Mouse (Mus musculus) CD4-positive helper T cell, adult 2 months (primary cell): Measurements from ENCODE around the gene Igsf21.

Experiments used
- DNase-seq: peaks from one replicate; pipeline ENCODE4 v3.0.0-alpha.2; 2012; ENCODE audit warnings: low read depth, missing footprints, low spot score

Gene Igsf21

GRCm38 (mm10) chr4:140052575-140052974 lies 194.0 kb downstream of the Igsf21 start:
- DNase-seq: no peak

- no peak for DNase-seq
Observed at GRCm38 (mm10) chr4:140047807-140048362, 198.7 kb downstream of the Igsf21 start.

DNA sequence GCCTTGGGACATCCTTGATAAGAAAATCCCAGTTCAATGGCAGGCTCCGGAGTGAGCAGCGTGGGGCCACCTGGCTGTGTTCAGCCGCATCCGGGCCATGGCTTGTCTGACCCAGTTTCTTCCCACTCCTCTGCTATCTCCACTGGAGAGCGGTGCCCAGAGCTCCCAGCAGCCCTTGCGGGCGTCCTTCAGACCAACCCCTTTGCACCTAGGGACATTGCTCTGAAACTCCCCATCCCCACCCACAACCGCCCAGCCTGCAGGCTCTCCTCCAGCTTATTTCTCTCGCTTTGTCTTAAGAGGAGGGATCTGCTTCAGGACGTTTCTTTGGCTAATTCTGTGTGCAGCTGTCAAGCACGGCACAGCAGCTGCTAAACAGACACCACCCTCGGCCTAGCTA lies 202.6 kb downstream of the Igsf21 start:
- DNase-seq: no peak

DNA sequence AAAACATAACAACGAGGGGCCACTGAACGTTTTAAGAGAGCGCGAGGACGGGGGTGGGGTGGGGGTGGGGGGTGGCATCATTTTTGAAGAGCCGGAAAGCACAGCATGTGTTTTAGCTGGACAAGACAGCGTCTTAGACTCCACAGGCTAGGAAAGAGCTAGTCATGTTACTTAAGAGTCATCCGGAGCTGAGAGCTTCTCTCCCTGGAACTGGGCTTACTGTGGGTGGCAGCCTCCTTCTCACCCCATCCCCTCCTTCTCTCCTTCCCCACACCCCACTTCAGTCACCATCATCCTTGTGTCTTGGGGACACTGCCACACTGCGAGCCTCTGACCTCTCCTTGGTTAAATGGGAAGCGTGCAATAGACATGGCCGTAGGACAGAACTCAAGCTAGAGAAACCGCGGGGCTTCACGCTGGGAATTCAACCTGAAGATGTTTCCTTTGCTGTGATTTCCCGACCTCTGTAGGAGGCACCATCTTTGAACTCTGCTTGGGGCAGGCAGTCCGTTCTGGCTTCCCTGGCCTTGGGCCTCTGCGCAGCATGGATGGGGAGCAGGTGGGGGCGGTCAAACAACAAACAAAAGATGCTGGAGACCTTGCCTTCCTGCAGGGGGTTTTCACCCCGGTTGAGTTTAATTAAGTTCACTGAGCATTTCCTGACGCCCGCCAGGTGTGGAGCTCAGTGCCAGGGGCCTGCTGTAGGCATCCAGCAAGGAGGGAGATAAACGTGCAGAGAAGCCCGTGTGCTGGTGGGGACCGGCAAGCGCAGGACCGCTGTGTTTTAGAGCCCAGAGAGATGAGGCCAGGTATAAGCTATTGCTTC lies 207.8 kb downstream of the Igsf21 start:
- DNase-seq: no peak

DNA sequence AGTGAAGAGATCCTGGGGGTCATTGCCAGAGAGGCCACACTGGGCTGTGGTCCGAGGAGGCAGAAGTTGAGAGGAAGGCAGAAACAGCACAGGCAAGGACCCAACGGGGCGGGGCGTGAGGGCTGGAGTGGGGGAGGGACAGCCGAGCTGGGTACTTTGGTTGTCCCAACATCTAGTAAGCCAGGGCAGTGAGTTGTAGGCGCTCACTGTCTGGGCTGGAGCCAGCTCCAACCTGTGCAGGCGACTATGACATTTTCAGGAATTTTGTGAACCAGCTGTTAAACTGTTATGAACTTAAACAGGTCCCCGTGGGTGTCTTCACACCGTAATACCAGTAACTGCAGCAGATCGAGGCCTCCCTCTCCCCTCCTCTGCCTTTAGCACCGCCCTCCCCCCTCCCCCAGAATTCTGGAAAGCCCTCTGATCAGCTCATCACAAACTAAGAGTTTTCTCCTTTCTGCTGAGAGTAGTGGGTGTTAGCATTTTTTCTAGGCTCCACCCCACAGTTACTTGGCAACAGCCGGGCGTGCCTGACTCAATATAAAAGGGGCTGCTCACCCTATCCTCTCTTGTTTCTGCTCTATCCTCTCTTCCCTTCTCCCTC lies 208.7 kb downstream of the Igsf21 start:
- DNase-seq: no peak

DNA sequence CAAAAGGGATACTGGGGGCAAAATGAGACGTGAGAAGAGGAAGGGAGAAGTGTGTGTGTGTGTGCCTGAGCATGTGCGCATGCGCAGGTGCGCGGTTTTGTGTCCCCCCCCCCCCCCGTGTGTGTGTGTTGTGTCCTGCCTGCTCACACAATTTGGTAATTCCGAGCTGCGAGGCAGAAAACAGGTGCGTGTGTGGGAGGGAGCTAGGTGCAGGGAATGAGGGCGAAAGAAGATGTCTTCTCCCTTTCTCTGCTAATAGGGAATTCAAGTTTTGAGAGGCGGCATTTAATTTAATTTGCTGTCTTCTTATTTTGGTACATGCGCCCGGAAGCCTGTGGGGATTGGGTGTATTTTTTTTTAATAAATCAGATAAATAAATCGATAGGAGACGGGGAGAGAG lies 211.4 kb downstream of the Igsf21 start:
- no peak for DNase-seq

GRCm38 (mm10) chr4:140033394-140033793 lies 213.2 kb downstream of the Igsf21 start:
- no peak for DNase-seq

- no peak for DNase-seq
Observed at GRCm38 (mm10) chr4:140030415-140030814, 216.2 kb downstream of the Igsf21 start.

- no peak for DNase-seq
Observed at GRCm38 (mm10) chr4:140030040-140030386, 216.6 kb downstream of the Igsf21 start.

- no peak for DNase-seq
Observed at GRCm38 (mm10) chr4:140029324-140030039, 217.1 kb downstream of the Igsf21 start.

GRCm38 (mm10) chr4:140023833-140024232 lies 222.8 kb downstream of the Igsf21 start:
- no peak for DNase-seq

GRCm38 (mm10) chr4:140015916-140016315 lies 230.7 kb downstream of the Igsf21 start:
- DNase-seq: no peak

GRCm38 (mm10) chr4:140010728-140011470 lies 235.7 kb downstream of the Igsf21 start:
- no peak for DNase-seq

DNA sequence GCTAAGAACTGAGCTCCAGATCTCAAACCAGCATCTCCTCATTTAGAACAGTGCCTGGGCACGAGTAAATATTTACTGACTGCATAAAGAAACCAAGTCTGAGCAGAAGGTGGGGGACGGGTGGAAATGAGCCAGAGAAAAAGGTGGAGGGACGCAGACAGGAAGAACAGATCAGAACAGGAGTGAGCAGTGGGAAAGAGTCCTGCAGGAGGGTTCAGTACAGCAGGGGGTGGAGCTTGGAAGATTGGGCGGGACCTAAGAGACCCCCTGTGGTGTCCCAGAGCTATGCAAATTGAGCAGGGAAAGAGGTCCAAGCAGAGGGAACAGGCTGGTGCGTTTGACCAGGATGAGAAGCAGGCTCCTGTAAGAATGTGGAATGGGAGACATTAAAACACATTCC lies 241.7 kb downstream of the Igsf21 start:
- no peak for DNase-seq

DNA sequence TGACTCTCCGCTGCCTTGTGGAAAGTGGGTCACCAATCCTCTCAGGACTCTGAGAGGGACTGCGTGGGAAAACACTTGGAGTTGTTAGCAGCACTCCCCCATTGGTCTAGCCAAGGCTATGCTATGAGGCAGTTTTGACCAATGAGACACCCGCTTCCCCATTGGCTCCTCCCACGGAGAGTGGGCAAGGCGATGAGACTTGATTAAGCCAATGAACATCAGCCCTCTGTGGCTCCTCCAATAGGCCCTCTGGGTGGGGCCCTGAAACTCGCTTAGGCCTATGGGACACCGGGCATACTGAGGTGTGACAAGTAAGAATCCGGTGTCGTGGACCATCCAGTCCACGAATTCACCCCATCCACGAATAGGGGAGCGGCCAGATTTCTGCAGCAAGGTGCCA lies 242.4 kb downstream of the Igsf21 start:
- no peak for DNase-seq

DNA sequence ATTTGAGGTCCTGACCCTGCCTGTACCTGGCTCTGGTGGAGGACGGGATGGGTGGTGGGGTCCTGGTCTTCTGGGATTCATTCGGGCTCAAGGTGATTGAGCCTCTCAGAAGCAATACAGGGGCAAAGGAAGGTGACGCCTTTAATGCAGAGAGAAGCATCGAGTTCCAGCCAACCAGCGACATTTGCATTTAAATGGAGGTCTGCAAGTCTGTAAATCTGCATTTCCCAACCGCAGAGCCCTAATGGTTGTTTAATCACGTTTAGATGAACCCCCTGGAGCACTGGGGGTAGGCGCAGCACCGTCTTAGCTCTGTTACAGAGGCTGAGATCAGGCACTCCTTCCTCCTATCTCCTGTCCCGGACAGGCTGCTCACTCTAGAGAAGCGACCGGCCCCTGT lies 244.5 kb downstream of the Igsf21 start:
- DNase-seq: no peak

- DNase-seq: no peak
Observed at GRCm38 (mm10) chr4:140000911-140001310, 245.7 kb downstream of the Igsf21 start.

GRCm38 (mm10) chr4:139999033-139999432 lies 247.6 kb downstream of the Igsf21 start:
- no peak for DNase-seq

GRCm38 (mm10) chr4:139995659-139996058 lies 250.9 kb downstream of the Igsf21 start:
- no peak for DNase-seq

GRCm38 (mm10) chr4:139993111-139993755 lies 253.4 kb downstream of the Igsf21 start:
- no peak for DNase-seq

DNA sequence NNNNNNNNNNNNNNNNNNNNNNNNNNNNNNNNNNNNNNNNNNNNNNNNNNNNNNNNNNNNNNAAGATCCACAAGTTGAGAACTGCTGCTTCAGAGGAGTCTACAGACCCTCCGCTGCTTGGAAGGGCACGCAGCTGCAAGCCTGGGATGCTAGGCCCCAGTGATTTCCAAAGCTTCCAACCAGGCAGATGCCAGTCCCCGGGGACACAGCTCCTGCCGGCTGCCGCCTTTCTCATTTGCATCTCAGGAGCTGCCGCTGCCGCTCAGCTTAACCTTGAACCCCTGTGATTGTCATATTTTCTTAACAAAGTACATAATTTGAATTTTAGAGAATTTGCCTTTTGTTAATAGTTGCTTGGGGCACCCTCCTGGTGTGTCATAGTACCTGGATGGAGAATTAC lies 259.7 kb downstream of the Igsf21 start:
- no peak for DNase-seq
